Mouse (Mus musculus): ENCODE results near the gene Impg1.

The Impg1 gene

GRCm38 (mm10) chr9:80277770-80278169, 187.5 kb downstream of the Impg1 start:
- no peak for DNase-seq

- DNase-seq: peak; percentile 19
Measured at GRCm38 (mm10) chr9:80277157-80277556, 188.1 kb downstream of the Impg1 start.

- no peak for DNase-seq
Measured at GRCm38 (mm10) chr9:80275772-80276134, 189.5 kb downstream of the Impg1 start.

GRCm38 (mm10) chr9:80275053-80275771, 190.1 kb downstream of the Impg1 start:
- no peak for DNase-seq

GRCm38 (mm10) chr9:80272951-80273350, 192.3 kb downstream of the Impg1 start:
- DNase-seq: no peak

GRCm38 (mm10) chr9:80269596-80269995, 195.7 kb downstream of the Impg1 start:
- no peak for DNase-seq

GRCm38 (mm10) chr9:80266507-80266906, 198.8 kb downstream of the Impg1 start:
- DNase-seq: peak; percentile 68

- peak; percentile 27 for DNase-seq
Measured at GRCm38 (mm10) chr9:80266086-80266485, 199.2 kb downstream of the Impg1 start.

Data from thymus, postnatal 4 days (tissue).